Mouse (Mus musculus) lung, embryonic 14.5 days (tissue): ENCODE results near the gene Sdccag8. TPM values are rescaled to one million over a fixed set of nuclear protein-coding genes. Genes with fewer than 3 reads are reported as not detected.

Experiments used
- ATAC-seq: fragments of 200-750 bp; cut with Nextera tagmentation; 2 replicates; pipeline ENCODE4 v1.8.0; 2017; ENCODE audit warnings: mild to moderate bottlenecking, moderate TSS enrichment, moderate library complexity; ENCODE audit not compliant: insufficient read depth
- DNase-seq: peaks from one replicate; pipeline ENCODE4 v3.0.0-alpha.2; 2015
- H3K27ac ChIP-seq: fragments of 300-500 bp; sonication (generic); 2 replicates; pipeline ENCODE4 v1.5.1; 2014; ENCODE audit warnings: low read depth, mild to moderate bottlenecking, moderate library complexity
- H3K27me3 ChIP-seq: fragments of 300-500 bp; sonication (generic); 2 replicates; pipeline ENCODE4 v1.6.1; 2014; ENCODE audit warnings: low read length, control low read depth; ENCODE audit not compliant: insufficient read depth
- H3K36me3 ChIP-seq: fragments of 300-500 bp; sonication (generic); 2 replicates; pipeline ENCODE4 v1.6.1; 2014; ENCODE audit warnings: control low read depth; ENCODE audit not compliant: insufficient read depth
- H3K4me1 ChIP-seq: fragments of 300-500 bp; sonication (generic); 2 replicates; pipeline ENCODE4 v1.6.1; 2014; ENCODE audit warnings: antibody characterized with exemption, control low read depth; ENCODE audit not compliant: insufficient read depth
- H3K4me2 ChIP-seq: fragments of 300-500 bp; sonication (generic); 2 replicates; pipeline ENCODE4 v1.6.1; 2014; ENCODE audit warnings: mild to moderate bottlenecking
- H3K4me3 ChIP-seq: fragments of 300-500 bp; sonication (generic); 2 replicates; pipeline ENCODE4 v1.5.1; 2014; ENCODE audit warnings: low read depth, low read length
- H3K9ac ChIP-seq: fragments of 300-500 bp; sonication (generic); 2 replicates; pipeline ENCODE4 v1.6.1; 2014
- H3K9me3 ChIP-seq: fragments of 300-500 bp; sonication (generic); 2 replicates; pipeline ENCODE4 v1.6.1; 2016; ENCODE audit warnings: low read depth, low read length, control low read depth
- CTCF ChIP-seq: IDR thresholded peaks from 2 replicates; pipeline ENCODE4 v1.5.1; 2016; ENCODE audit warnings: antibody characterized with exemption, low read depth
- WGBS: fragments of 180-500 bp; shearing (Covaris S2); extraction: QIAGEN DNeasy Blood & Tissue Kit; methylation state at CpG from one replicate; pipeline ENCODE4 v1.1.7; 2014; 5-methylcytosine and 5-hydroxymethylcytosine counted together
- polyA plus RNA-seq: library from polyadenylated mRNA; unstranded; fragments of >200 nt; fragmentation: Nextera tagmentation; extraction: Ambion mirVana; gene quantifications from 2 replicates; pipeline ENCODE4 v1.2.1, GENCODE M21; 2014

Gene Sdccag8
- polyA plus RNA-seq, 1 experiment from 2014 or later: 14.4 TPM

DNA sequence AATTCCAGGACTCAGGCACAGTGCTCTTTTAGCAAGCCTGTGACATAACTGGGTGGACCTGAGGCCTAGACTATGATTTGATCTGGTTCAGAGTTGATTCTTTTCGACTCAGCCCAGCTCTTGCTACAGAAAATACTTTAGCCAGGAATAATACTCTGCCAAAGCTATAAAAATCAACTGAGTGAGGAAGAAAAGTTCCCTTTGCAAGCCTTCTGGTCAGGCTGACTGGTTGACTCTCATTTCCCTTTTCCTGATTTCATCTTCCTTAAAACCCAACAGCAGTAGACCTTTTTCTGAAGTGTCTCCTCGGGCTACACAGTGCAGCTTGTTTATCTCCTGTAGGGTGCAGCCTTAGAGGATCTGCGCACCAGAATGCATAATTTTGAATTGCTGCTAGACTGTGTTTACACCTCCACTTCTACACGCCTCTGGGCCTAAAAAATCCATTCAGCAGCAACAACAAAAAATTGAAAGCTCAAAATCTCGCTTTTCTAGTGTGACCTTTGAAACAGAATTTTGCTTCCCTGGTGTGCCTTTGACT is 13.6 kb downstream of the Sdccag8 start:
- Histone ChIP-seq H3K27me3 (no peaks in the 10 kb centered on the region), H3K36me3 (no peaks in the 10 kb centered on the region), H3K27ac (no peak overlapping the region), H3K9me3 (no peaks in the 10 kb centered on the region), H3K4me2 (no peak overlapping the region), H3K4me3 (no peak overlapping the region), H3K9ac (no peak overlapping the region), H3K4me1 (no peaks in the 10 kb centered on the region)
- DNase-seq (no peak), ATAC-seq (no peak)
- TF ChIP-seq CTCF: no peak
- WGBS: 69% methylated on average over 5 of the region's 5 CpGs

DNA sequence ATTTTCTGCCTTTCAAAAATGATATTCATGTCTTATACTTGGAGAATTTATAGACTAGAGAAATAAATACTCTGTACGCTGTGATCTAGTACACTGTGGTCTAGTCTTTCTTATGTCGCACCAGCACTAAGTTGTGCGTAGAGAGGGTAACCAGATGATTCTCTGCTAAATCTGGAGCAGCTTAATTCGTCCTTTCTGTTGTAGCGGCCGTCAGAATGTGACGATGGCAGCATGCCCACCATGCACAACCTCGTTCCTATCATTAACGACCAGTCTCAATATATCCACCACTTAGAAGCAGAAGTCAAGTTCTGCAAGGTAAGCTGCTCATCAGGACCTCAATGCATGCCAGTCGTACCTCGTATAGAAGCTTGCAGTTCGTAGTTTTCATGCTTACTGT is 14.2 kb downstream of the Sdccag8 start:
- Histone ChIP-seq H3K36me3 (no peaks in the 10 kb centered on the region), H3K4me2 (no peak overlapping the region), H3K27me3 (no peaks in the 10 kb centered on the region), H3K27ac (no peak overlapping the region), H3K9me3 (no peaks in the 10 kb centered on the region), H3K4me3 (no peak overlapping the region), H3K9ac (no peak overlapping the region), H3K4me1 (no peaks in the 10 kb centered on the region)
- TF ChIP-seq CTCF: no peak
- ATAC-seq (no peak), DNase-seq (no peak)
- 88% methylated on average over 12 of the region's 12 CpGs for WGBS

DNA sequence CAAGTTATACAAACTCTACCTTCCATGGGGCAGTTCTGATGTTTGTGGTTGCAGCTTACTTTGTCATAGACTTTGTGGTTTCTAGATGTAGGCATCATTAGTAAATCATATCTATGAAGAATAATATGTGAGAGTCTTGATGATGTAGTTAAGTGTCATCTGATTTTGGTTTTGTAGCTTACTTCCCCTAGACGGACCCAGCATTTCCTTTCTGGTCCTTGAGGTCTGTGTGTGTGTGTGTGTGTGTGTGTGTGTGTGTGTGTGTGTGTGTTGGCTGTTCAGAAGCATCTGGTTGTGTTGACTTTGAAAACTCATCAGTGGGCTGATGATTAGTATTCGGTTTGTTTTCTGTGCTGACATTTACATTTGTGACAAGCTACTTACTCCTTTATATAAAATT is 17.6 kb downstream of the Sdccag8 start:
- Histone ChIP-seq H3K27me3 (no peaks in the 10 kb centered on the region), H3K9me3 (no peaks in the 10 kb centered on the region), H3K4me2 (no peak overlapping the region), H3K9ac (no peak overlapping the region), H3K4me1 (no peaks in the 10 kb centered on the region), H3K4me3 (no peak overlapping the region), H3K27ac (no peak overlapping the region), H3K36me3 (no peaks in the 10 kb centered on the region)
- ATAC-seq (no peak), DNase-seq (no peak)
- WGBS: 73% methylated on average over 2 of the region's 2 CpGs
- TF ChIP-seq CTCF: no peak

DNA sequence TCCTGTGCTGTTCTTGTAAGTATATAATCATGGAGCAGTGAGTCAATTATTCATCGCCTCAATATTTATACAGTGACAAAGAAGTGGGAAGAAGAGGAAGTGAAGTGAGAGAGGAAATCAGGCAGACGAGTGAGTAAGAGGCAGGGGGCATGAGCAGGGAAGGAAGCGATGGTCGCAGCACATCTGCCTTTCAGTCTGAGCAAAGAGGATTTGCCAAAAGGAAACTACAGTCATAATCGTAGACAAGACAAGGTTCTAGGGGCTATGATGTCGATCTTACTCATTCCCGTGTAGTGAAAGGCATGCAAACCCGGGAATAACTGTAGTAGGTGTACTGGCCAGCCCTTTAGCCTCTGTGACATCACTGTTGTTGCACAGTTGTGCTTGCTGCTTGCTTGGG is 18.1 kb downstream of the Sdccag8 start:
- no peaks in the 10 kb centered on the region for H3K27me3 ChIP-seq
- H3K4me2 ChIP-seq: no peak overlapping the region
- H3K4me1 ChIP-seq: no peaks in the 10 kb centered on the region
- H3K9me3 ChIP-seq: no peaks in the 10 kb centered on the region
- H3K4me3 ChIP-seq: no peak overlapping the region
- H3K27ac ChIP-seq: no peak overlapping the region
- H3K9ac ChIP-seq: no peak overlapping the region
- H3K36me3 ChIP-seq: no peaks in the 10 kb centered on the region
- 56% methylated on average over 8 of the region's 8 CpGs for WGBS
- TF ChIP-seq CTCF: no peak
- peak; percentile 10 for DNase-seq
- no peak for ATAC-seq

DNA sequence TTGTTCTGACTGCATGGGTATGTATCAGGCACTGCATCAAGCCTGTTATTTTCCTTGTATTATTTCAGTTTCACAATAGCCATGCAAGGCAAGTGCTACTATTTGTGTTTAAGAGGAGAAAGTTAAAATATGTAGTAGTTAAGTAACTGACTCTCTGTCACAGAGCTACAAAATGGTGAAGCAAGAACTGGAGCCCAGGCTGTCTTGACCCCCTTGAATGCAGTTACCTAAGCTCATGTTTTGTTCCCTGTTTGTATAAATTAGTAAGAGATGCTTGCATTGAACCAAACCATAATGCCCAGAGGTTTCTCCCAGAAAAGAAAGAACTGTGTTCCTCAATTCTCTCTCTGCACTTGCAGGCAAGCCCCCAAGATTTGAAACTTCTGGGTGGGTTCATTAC is 18.8 kb downstream of the Sdccag8 start:
- ATAC-seq: no peak
- no peak for TF ChIP-seq CTCF
- no peaks in the 10 kb centered on the region for H3K9me3 ChIP-seq

DNA sequence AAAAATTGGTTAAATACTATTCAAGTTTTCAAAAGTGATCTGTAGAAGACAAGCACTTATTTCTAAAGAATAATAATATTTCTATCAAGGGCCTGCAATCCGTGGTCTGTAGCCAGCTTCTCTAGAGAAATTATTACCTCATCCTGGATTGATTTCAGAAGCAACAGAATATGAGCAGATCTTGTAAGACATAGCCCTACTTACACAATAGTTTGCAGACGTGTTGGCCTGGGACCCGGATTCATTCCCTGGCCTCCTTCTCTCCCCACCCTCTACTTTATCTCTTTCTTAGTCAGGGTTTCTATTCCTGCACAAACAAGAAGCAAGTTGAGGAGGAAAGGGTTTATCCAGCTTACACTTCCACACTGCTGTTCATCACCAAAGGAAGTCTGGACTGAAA is 19.5 kb downstream of the Sdccag8 start:
- no peak for TF ChIP-seq CTCF
- H3K9ac ChIP-seq: no peak overlapping the region
- H3K4me3 ChIP-seq: no peak overlapping the region
- H3K27ac ChIP-seq: no peak overlapping the region
- no peak overlapping the region for H3K4me2 ChIP-seq
- H3K36me3 ChIP-seq: no peaks in the 10 kb centered on the region
- DNase-seq (no peak), ATAC-seq (no peak)
- WGBS: 76% methylated on average over 3 of the region's 3 CpGs
- H3K4me1 ChIP-seq: no peaks in the 10 kb centered on the region
- no peaks in the 10 kb centered on the region for H3K27me3 ChIP-seq
- H3K9me3 ChIP-seq: no peaks in the 10 kb centered on the region

More for the DNA sequence above, 18.8 kb downstream of the Sdccag8 start:
- no peak for DNase-seq
- Histone ChIP-seq H3K36me3 (no peaks in the 10 kb centered on the region), H3K4me1 (no peaks in the 10 kb centered on the region), H3K27me3 (no peaks in the 10 kb centered on the region), H3K4me2 (no peak overlapping the region), H3K4me3 (no peak overlapping the region), H3K9ac (no peak overlapping the region), H3K27ac (no peak overlapping the region)

DNA sequence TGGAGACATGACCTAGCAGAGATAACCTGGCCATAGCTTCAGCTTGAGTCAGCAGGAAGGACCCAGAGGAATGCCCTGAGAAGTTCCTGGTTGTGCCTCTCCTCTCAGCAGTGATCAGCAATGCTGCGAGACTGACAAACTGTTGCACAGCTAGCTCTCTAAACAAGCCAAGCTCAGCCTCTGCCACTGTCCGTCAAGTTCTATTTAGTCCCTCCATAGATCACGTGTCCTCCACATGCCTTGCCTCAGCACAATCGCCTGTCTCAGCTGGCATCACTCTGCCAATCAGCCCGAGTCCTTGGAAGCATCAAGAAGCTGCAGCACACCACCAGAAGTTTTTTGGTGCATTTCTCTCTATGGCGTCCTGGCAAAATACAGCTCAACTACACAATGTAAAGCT is 20.4 kb downstream of the Sdccag8 start:
- TF ChIP-seq CTCF: no peak
- Histone ChIP-seq H3K36me3 (no peaks in the 10 kb centered on the region), H3K9me3 (no peaks in the 10 kb centered on the region), H3K27ac (no peak overlapping the region), H3K4me3 (peak overlapping the region; percentile 41; the same call in 1 of the 2 replicates), H3K9ac (no peak overlapping the region), H3K4me1 (no peaks in the 10 kb centered on the region), H3K27me3 (no peaks in the 10 kb centered on the region), H3K4me2 (peak overlapping the region; percentile 80)
- DNase-seq: no peak
- 51% methylated on average over 6 of the region's 6 CpGs for WGBS
- ATAC-seq: 0 out of 2 replicates have a peak, but pooled peaks have one; percentile 31
